Mouse (Mus musculus): ENCODE measurements at regions not wholly inside any gene's neighbourhood (a gene's known extent, or its start where the extent isn't known, plus 50 kb on each side); places are given as distances from the start of the nearest gene placed in this dataset.

- DNase-seq (ENCODE audit: low spot score) = peak; percentile 63
- H3K4me3 ChIP-seq = no peak overlapping the region
- H3K36me3 ChIP-seq = no peaks in the 10 kb centered on the region
- peaks cover 4% of the 10 kb centered on the region; the same call in 1 of the 2 replicates for H3K27me3 ChIP-seq (ENCODE audit: insufficient read depth, poor library complexity, severe bottlenecking)
- 11% methylated on average over 3 of the region's 3 CpGs for WGBS
- H3K9me3 ChIP-seq = peaks cover 7% of the 10 kb centered on the region; the same call in 1 of the 2 replicates
- H3K4me1 ChIP-seq (replicated peaks) = peaks cover 61% of the 10 kb centered on the region
- peak overlapping the region; percentile 87 for H3K27ac ChIP-seq
Measured at GRCm38 (mm10) chr2:34080176-34080575, 192.4 kb upstream of the Mvb12b start.

GRCm38 (mm10) chr2:34079282-34079681 is 191.5 kb upstream of the Mvb12b start:
- Histone ChIP-seq H3K4me1 (replicated peaks) (peaks cover 53% of the 10 kb centered on the region), H3K9me3 (peaks cover 7% of the 10 kb centered on the region; the same call in 1 of the 2 replicates), H3K36me3 (no peaks in the 10 kb centered on the region), H3K27me3 (ENCODE audit: insufficient read depth, poor library complexity, severe bottlenecking) (peaks cover 4% of the 10 kb centered on the region; the same call in 1 of the 2 replicates), H3K4me3 (no peak overlapping the region), H3K27ac (peak overlapping the region; percentile 87)
- peak; percentile 28 for DNase-seq (ENCODE audit: low spot score)
- WGBS = 52% methylated on average over 12 of the region's 12 CpGs

- Histone ChIP-seq H3K36me3 (no peaks in the 10 kb centered on the region), H3K27me3 (ENCODE audit: insufficient read depth, poor library complexity, severe bottlenecking) (peaks cover 4% of the 10 kb centered on the region; the same call in 1 of the 2 replicates), H3K4me3 (no peak overlapping the region), H3K27ac (peak overlapping the region; percentile 87), H3K9me3 (peaks cover 7% of the 10 kb centered on the region; the same call in 1 of the 2 replicates), H3K4me1 (replicated peaks) (peaks cover 49% of the 10 kb centered on the region)
- DNase-seq (ENCODE audit: low spot score) = no peak
- 55% methylated on average over 4 of the region's 4 CpGs for WGBS
Measured at GRCm38 (mm10) chr2:34078875-34079262, 191.1 kb upstream of the Mvb12b start.

- peaks cover 4% of the 10 kb centered on the region; the same call in 1 of the 2 replicates for H3K27me3 ChIP-seq (ENCODE audit: insufficient read depth, poor library complexity, severe bottlenecking)
- H3K4me1 ChIP-seq (replicated peaks) = peaks cover 53% of the 10 kb centered on the region
- peak overlapping the region; percentile 9; the same call in 1 of the 2 replicates for H3K4me3 ChIP-seq
- peak; percentile 76 for DNase-seq (ENCODE audit: low spot score)
- H3K27ac ChIP-seq = peak overlapping the region; percentile 87
- no peaks in the 10 kb centered on the region for H3K36me3 ChIP-seq
- 54% methylated on average over 3 of the region's 3 CpGs for WGBS
- H3K9me3 ChIP-seq = peaks cover 7% of the 10 kb centered on the region; the same call in 1 of the 2 replicates
Measured at GRCm38 (mm10) chr2:34078248-34078874, 190.6 kb upstream of the Mvb12b start.

GRCm38 (mm10) chr2:34076346-34076745 is 188.6 kb upstream of the Mvb12b start:
- peaks cover 69% of the 10 kb centered on the region for H3K4me1 ChIP-seq (replicated peaks)
- no peak overlapping the region for H3K4me3 ChIP-seq
- DNase-seq (ENCODE audit: low spot score) = no peak
- no peaks in the 10 kb centered on the region for H3K36me3 ChIP-seq
- WGBS = 79% methylated on average over 4 of the region's 4 CpGs
- H3K27ac ChIP-seq = peak overlapping the region; percentile 87
- peaks cover 4% of the 10 kb centered on the region; the same call in 1 of the 2 replicates for H3K9me3 ChIP-seq
- peaks cover 4% of the 10 kb centered on the region; the same call in 1 of the 2 replicates for H3K27me3 ChIP-seq (ENCODE audit: insufficient read depth, poor library complexity, severe bottlenecking)

- Histone ChIP-seq H3K36me3 (no peaks in the 10 kb centered on the region), H3K27me3 (ENCODE audit: insufficient read depth, poor library complexity, severe bottlenecking) (peaks cover 4% of the 10 kb centered on the region; the same call in 1 of the 2 replicates), H3K27ac (no peak overlapping the region), H3K4me3 (no peak overlapping the region), H3K4me1 (replicated peaks) (peaks cover 49% of the 10 kb centered on the region), H3K9me3 (no peaks in the 10 kb centered on the region)
- no peak for DNase-seq (ENCODE audit: low spot score)
- WGBS = 79% methylated on average over 3 of the region's 3 CpGs
Measured at GRCm38 (mm10) chr2:34074066-34074465, 186.3 kb upstream of the Mvb12b start.

GRCm38 (mm10) chr2:34065592-34065991 is 177.8 kb upstream of the Mvb12b start:
- DNase-seq (ENCODE audit: low spot score) = no peak
- WGBS = 95% methylated on average over 13 of the region's 13 CpGs
- H3K4me3 ChIP-seq = no peak overlapping the region
- no peaks in the 10 kb centered on the region for H3K9me3 ChIP-seq
- H3K27ac ChIP-seq = no peak overlapping the region
- peaks cover 11% of the 10 kb centered on the region; the same call in 1 of the 2 replicates for H3K4me1 ChIP-seq (replicated peaks)
- no peaks in the 10 kb centered on the region for H3K36me3 ChIP-seq
- no peaks in the 10 kb centered on the region for H3K27me3 ChIP-seq (ENCODE audit: insufficient read depth, poor library complexity, severe bottlenecking)

- no peak overlapping the region for H3K4me3 ChIP-seq
- H3K27me3 ChIP-seq (ENCODE audit: insufficient read depth, poor library complexity, severe bottlenecking) = no peaks in the 10 kb centered on the region
- peaks cover 11% of the 10 kb centered on the region; the same call in 1 of the 2 replicates for H3K4me1 ChIP-seq (replicated peaks)
- no peak overlapping the region for H3K27ac ChIP-seq
- WGBS = 46% methylated on average over 10 of the region's 10 CpGs
- no peaks in the 10 kb centered on the region for H3K9me3 ChIP-seq
- peak; percentile 51 for DNase-seq (ENCODE audit: low spot score)
- H3K36me3 ChIP-seq = no peaks in the 10 kb centered on the region
Measured at GRCm38 (mm10) chr2:34065090-34065489, 177.3 kb upstream of the Mvb12b start.

- Histone ChIP-seq H3K36me3 (no peaks in the 10 kb centered on the region), H3K27ac (no peak overlapping the region), H3K4me3 (no peak overlapping the region), H3K9me3 (0 out of 2 replicates have a peak, but pooled peaks cover 3% of the 10 kb centered on the region), H3K27me3 (ENCODE audit: insufficient read depth, poor library complexity, severe bottlenecking) (no peaks in the 10 kb centered on the region), H3K4me1 (replicated peaks) (0 out of 2 replicates have a peak, but pooled peaks cover 2% of the 10 kb centered on the region)
- 80% methylated on average over 13 of the region's 13 CpGs for WGBS
- DNase-seq (ENCODE audit: low spot score) = no peak
Measured at GRCm38 (mm10) chr2:34056552-34056951, 168.8 kb upstream of the Mvb12b start.

- Histone ChIP-seq H3K9me3 (no peaks in the 10 kb centered on the region), H3K36me3 (no peaks in the 10 kb centered on the region), H3K4me1 (replicated peaks) (0 out of 2 replicates have a peak, but pooled peaks cover 4% of the 10 kb centered on the region), H3K27me3 (ENCODE audit: insufficient read depth, poor library complexity, severe bottlenecking) (no peaks in the 10 kb centered on the region), H3K4me3 (no peak overlapping the region), H3K27ac (no peak overlapping the region)
- no peak for DNase-seq (ENCODE audit: low spot score)
- 87% methylated on average over 5 of the region's 5 CpGs for WGBS
Measured at GRCm38 (mm10) chr2:34043064-34043463, 155.3 kb upstream of the Mvb12b start.

- Histone ChIP-seq H3K4me3 (no peak overlapping the region), H3K36me3 (no peaks in the 10 kb centered on the region), H3K9me3 (no peaks in the 10 kb centered on the region), H3K27ac (no peak overlapping the region), H3K4me1 (replicated peaks) (0 out of 2 replicates have a peak, but pooled peaks cover 4% of the 10 kb centered on the region), H3K27me3 (ENCODE audit: insufficient read depth, poor library complexity, severe bottlenecking) (no peaks in the 10 kb centered on the region)
- 63% methylated on average over 7 of the region's 7 CpGs for WGBS
- no peak for DNase-seq (ENCODE audit: low spot score)
Measured at GRCm38 (mm10) chr2:34042336-34042735, 154.6 kb upstream of the Mvb12b start.

- H3K4me3 ChIP-seq = no peak overlapping the region
Measured at GRCm38 (mm10) chr2:34038982-34039381, 151.2 kb upstream of the Mvb12b start.

GRCm38 (mm10) chr2:34033212-34033611 is 145.5 kb upstream of the Mvb12b start:
- WGBS = 57% methylated on average over 11 of the region's 11 CpGs
- no peaks in the 10 kb centered on the region; the same call in 1 of the 2 replicates for H3K27me3 ChIP-seq (ENCODE audit: insufficient read depth, poor library complexity, severe bottlenecking)
- H3K36me3 ChIP-seq = no peaks in the 10 kb centered on the region
- H3K27ac ChIP-seq = peak overlapping the region; percentile 72; the same call in 1 of the 2 replicates
- H3K9me3 ChIP-seq = no peaks in the 10 kb centered on the region
- DNase-seq (ENCODE audit: low spot score) = no peak
- peaks cover 28% of the 10 kb centered on the region for H3K4me1 ChIP-seq (replicated peaks)
- no peak overlapping the region for H3K4me3 ChIP-seq

More at GRCm38 (mm10) chr2:34038982-34039381, 151.2 kb upstream of the Mvb12b start:
- Histone ChIP-seq H3K27me3 (ENCODE audit: insufficient read depth, poor library complexity, severe bottlenecking) (no peaks in the 10 kb centered on the region), H3K27ac (no peak overlapping the region), H3K4me1 (replicated peaks) (peaks cover 4% of the 10 kb centered on the region; the same call in 1 of the 2 replicates), H3K36me3 (no peaks in the 10 kb centered on the region), H3K9me3 (no peaks in the 10 kb centered on the region)
- 77% methylated on average over 8 of the region's 8 CpGs for WGBS
- no peak for DNase-seq (ENCODE audit: low spot score)

Data from hindbrain, embryonic 10.5 days (tissue).